Mouse (Mus musculus) hindbrain, embryonic 14.5 days (tissue): ENCODE data around the gene Olfr1392. TPM values are rescaled to one million over a fixed set of nuclear protein-coding genes. Genes with fewer than 3 reads are reported as not detected.
A peak's percentile ranks its signal among the peaks of the same experiment; 100 is the strongest.

ENCODE experiments used
- ATAC-seq: fragments of 200-750 bp; cut with Nextera tagmentation; 2 replicates; pipeline ENCODE4 v1.8.0; 2017; ENCODE audit warnings: moderate number of reproducible peaks, mild to moderate bottlenecking, moderate TSS enrichment, moderate library complexity; ENCODE audit not compliant: low FRiP score
- DNase-seq: peaks from one replicate; pipeline ENCODE4 v3.0.0-alpha.2; 2015; ENCODE audit warnings: low spot score
- H3K27ac ChIP-seq: fragments of 300-500 bp; sonication (generic); 2 replicates; pipeline ENCODE4 v1.5.1; 2014; ENCODE audit warnings: mild to moderate bottlenecking, moderate library complexity
- H3K27me3 ChIP-seq: fragments of 300-500 bp; sonication (generic); 2 replicates; pipeline ENCODE4 v1.6.1; 2014; ENCODE audit warnings: mild to moderate bottlenecking, low read length, mixed read lengths; ENCODE audit not compliant: control insufficient read depth, insufficient read depth
- H3K36me3 ChIP-seq: fragments of 300-500 bp; sonication (generic); replicated peaks from 2 replicates; pipeline ENCODE4 v1.6.1; 2014; ENCODE audit not compliant: control insufficient read depth, insufficient read depth
- H3K4me1 ChIP-seq: fragments of 300-500 bp; sonication (generic); replicated peaks from 2 replicates; pipeline ENCODE4 v1.6.1; 2014; ENCODE audit warnings: antibody characterized with exemption, low read length, mixed read lengths; ENCODE audit not compliant: control insufficient read depth, insufficient read depth
- H3K4me2 ChIP-seq: fragments of 300-500 bp; sonication (generic); replicated peaks from 2 replicates; pipeline ENCODE4 v1.6.1; 2014; ENCODE audit warnings: mild to moderate bottlenecking, moderate library complexity
- H3K4me3 ChIP-seq: fragments of 300-500 bp; sonication (generic); replicated peaks from 2 replicates; pipeline ENCODE4 v1.5.1; 2014; ENCODE audit warnings: mild to moderate bottlenecking, low read length
- H3K9ac ChIP-seq: fragments of 300-500 bp; sonication (generic); 2 replicates; pipeline ENCODE4 v1.6.1; 2014
- H3K9me3 ChIP-seq: fragments of 300-500 bp; sonication (generic); 2 replicates; pipeline ENCODE4 v1.6.1; 2016; ENCODE audit warnings: low read length; ENCODE audit not compliant: control insufficient read depth
- WGBS: fragments of 180-500 bp; shearing (Covaris S2); extraction: QIAGEN DNeasy Blood & Tissue Kit; methylation state at CpG from one replicate; pipeline ENCODE4 v1.1.7; 2014; 5-methylcytosine and 5-hydroxymethylcytosine counted together
- polyA plus RNA-seq: library from polyadenylated mRNA; unstranded; fragments of >200 nt; fragmentation: Nextera tagmentation; extraction: Ambion mirVana; gene quantifications from 2 replicates; pipeline ENCODE4 v1.2.1, GENCODE M21; 2014

The Olfr1392 gene
- polyA plus RNA-seq, 1 experiment from 2014 or later: not detected

GRCm38 (mm10) chr11:49244595-49244930 is 40.5 kb upstream of the Olfr1392 start:
- peak overlapping the region; percentile 66 for H3K4me3 ChIP-seq
- peaks cover 36% of the 10 kb centered on the region for H3K4me1 ChIP-seq
- no peaks in the 10 kb centered on the region for H3K36me3 ChIP-seq
- H3K27me3 ChIP-seq: no peaks in the 10 kb centered on the region
- peak overlapping the region; percentile 52 for H3K4me2 ChIP-seq
- H3K9me3 ChIP-seq: no peaks in the 10 kb centered on the region
- DNase-seq: no peak
- H3K9ac ChIP-seq: peak overlapping the region; percentile 85
- ATAC-seq: peak; percentile 0; the same call in 1 of the 2 replicates
- H3K27ac ChIP-seq: peak overlapping the region; percentile 92
- WGBS: 0% methylated on average over 4 of the region's 4 CpGs

GRCm38 (mm10) chr11:49245176-49245575 is 39.9 kb upstream of the Olfr1392 start:
- H3K4me1 ChIP-seq: peaks cover 41% of the 10 kb centered on the region
- DNase-seq (no peak), ATAC-seq (no peak)
- H3K36me3 ChIP-seq: no peaks in the 10 kb centered on the region
- H3K9ac ChIP-seq: peak overlapping the region; percentile 85
- H3K4me2 ChIP-seq: peak overlapping the region; percentile 52
- H3K9me3 ChIP-seq: no peaks in the 10 kb centered on the region
- peak overlapping the region; percentile 66; the same call in 1 of the 2 replicates for H3K4me3 ChIP-seq
- WGBS: 30% methylated on average over 7 of the region's 7 CpGs
- no peaks in the 10 kb centered on the region for H3K27me3 ChIP-seq
- 0 out of 2 replicates have a peak overlapping the region, but pooled peaks have one; percentile 92 for H3K27ac ChIP-seq

GRCm38 (mm10) chr11:49245634-49246415 is 39.3 kb upstream of the Olfr1392 start:
- Histone ChIP-seq H3K9ac (peak overlapping the region; percentile 34), H3K4me1 (peaks cover 47% of the 10 kb centered on the region)
- 42% methylated on average over 12 of the region's 12 CpGs for WGBS

GRCm38 (mm10) chr11:49246523-49246922 is 38.6 kb upstream of the Olfr1392 start:
- Histone ChIP-seq H3K27me3 (no peaks in the 10 kb centered on the region), H3K9ac (0 out of 2 replicates have a peak overlapping the region, but pooled peaks have one; percentile 20), H3K4me1 (peaks cover 54% of the 10 kb centered on the region), H3K27ac (no peak overlapping the region), H3K4me2 (0 out of 2 replicates have a peak overlapping the region, but pooled peaks have one; percentile 4), H3K4me3 (no peak overlapping the region), H3K9me3 (no peaks in the 10 kb centered on the region), H3K36me3 (no peaks in the 10 kb centered on the region)
- WGBS: 86% methylated on average over 4 of the region's 4 CpGs
- no peak for ATAC-seq
- DNase-seq: no peak

More at GRCm38 (mm10) chr11:49245634-49246415, 39.3 kb upstream of the Olfr1392 start:
- no peaks in the 10 kb centered on the region for H3K9me3 ChIP-seq
- no peak overlapping the region for H3K27ac ChIP-seq
- H3K36me3 ChIP-seq: no peaks in the 10 kb centered on the region
- ATAC-seq (no peak), DNase-seq (no peak)
- H3K4me2 ChIP-seq: peak overlapping the region; percentile 52
- no peaks in the 10 kb centered on the region for H3K27me3 ChIP-seq
- no peak overlapping the region for H3K4me3 ChIP-seq

DNA sequence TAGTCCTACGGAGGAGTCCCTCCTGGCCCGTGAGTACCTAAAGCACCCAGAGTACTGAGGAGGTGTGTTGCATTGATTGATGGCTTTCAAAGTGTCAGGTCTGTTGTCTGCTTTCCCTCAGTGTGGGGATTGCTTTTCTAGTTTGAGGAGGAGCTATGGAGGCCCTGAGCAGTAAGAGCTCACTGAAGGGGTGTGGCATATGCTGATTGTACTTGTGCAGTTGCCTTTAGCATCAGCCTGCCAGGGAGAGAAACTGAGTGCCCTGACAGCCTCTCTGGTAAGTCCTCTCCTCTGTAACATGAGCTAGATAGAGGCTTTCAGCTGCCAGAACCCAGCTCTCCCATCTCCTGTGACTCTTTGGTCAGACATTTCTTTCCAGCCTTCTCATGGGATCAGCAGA is 37.8 kb upstream of the Olfr1392 start:
- Histone ChIP-seq H3K4me2 (no peak overlapping the region), H3K36me3 (no peaks in the 10 kb centered on the region), H3K4me1 (peaks cover 54% of the 10 kb centered on the region), H3K9me3 (no peaks in the 10 kb centered on the region), H3K27me3 (no peaks in the 10 kb centered on the region), H3K4me3 (no peak overlapping the region), H3K9ac (peak overlapping the region; percentile 20; the same call in 1 of the 2 replicates), H3K27ac (no peak overlapping the region)
- ATAC-seq (no peak), DNase-seq (no peak)
- 64% methylated on average over 2 of the region's 2 CpGs for WGBS

GRCm38 (mm10) chr11:49248226-49248973 is 36.7 kb upstream of the Olfr1392 start:
- 53% methylated on average over 6 of the region's 6 CpGs for WGBS
- Histone ChIP-seq H3K4me1 (peaks cover 49% of the 10 kb centered on the region), H3K4me2 (no peak overlapping the region), H3K36me3 (peaks cover 6% of the 10 kb centered on the region), H3K9me3 (no peaks in the 10 kb centered on the region), H3K9ac (no peak overlapping the region), H3K4me3 (no peak overlapping the region), H3K27me3 (no peaks in the 10 kb centered on the region), H3K27ac (no peak overlapping the region)
- no peak for DNase-seq
- no peak for ATAC-seq

DNA sequence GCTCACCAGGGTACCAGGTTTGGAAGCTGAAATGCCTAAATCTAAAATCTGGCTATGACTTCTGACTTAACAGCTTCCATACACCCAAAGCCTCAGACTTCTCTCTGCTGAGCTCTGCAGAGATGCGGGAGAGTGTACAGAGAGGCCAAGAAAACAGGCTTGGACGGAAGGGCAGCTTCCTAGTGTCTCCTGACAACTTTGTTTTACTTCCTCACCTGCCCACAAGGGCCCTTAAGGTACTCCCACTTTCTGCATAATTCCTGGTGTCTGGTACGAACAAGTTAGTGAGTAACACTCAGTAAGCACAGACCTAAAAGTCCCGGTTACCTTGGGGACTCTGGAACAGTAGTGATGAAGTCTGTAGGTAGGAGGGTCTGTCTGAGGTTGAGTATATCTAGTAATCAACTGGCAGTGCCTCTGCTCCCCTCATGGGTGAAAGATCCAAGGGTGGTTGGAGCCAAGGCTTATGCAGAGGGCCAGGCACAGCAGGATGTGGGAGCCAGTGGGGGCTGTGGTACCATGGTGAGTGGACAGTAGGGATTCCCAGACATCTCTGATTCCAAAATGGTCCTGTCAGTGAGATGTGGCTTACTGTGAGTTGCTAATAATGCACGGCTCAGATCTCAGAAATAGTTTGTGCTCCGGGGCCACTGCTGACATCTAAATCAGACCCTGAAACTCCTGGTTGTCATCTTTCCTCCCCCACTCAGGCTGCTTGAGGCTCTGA is 35.9 kb upstream of the Olfr1392 start:
- Histone ChIP-seq H3K36me3 (peaks cover 10% of the 10 kb centered on the region), H3K9ac (no peak overlapping the region), H3K4me2 (no peak overlapping the region), H3K27me3 (no peaks in the 10 kb centered on the region), H3K27ac (no peak overlapping the region), H3K9me3 (no peaks in the 10 kb centered on the region), H3K4me1 (peaks cover 49% of the 10 kb centered on the region), H3K4me3 (no peak overlapping the region)
- 79% methylated on average over 6 of the region's 6 CpGs for WGBS
- ATAC-seq (no peak), DNase-seq (no peak)

GRCm38 (mm10) chr11:49249811-49250421 is 35.2 kb upstream of the Olfr1392 start:
- Histone ChIP-seq H3K27me3 (no peaks in the 10 kb centered on the region), H3K4me3 (peak overlapping the region; percentile 66), H3K4me1 (peaks cover 45% of the 10 kb centered on the region), H3K9ac (peak overlapping the region; percentile 77), H3K27ac (peak overlapping the region; percentile 70), H3K9me3 (no peaks in the 10 kb centered on the region), H3K4me2 (peak overlapping the region; percentile 93), H3K36me3 (peaks cover 13% of the 10 kb centered on the region)
- 31% methylated on average over 10 of the region's 10 CpGs for WGBS
- ATAC-seq (no peak), DNase-seq (no peak)
